Mouse (Mus musculus): ENCODE data around the gene Olfr1008. TPM values are rescaled to one million over a fixed set of nuclear protein-coding genes. Genes with fewer than 3 reads are reported as not detected.
"Not testable (repeated sequence)": the region's sequence is repeated elsewhere in the genome, so short reads cannot be mapped to it uniquely, and the experiment has no call there.

Gene Olfr1008
- not detected for total RNA-seq (2022)

- DNase-seq, result no peak
Observed at GRCm38 (mm10) chr2:85689131-85689530, at the start of gene Olfr1008. TSS of gene Olfr1008 (plus strand) at chr2:85689431.

- DNase-seq, result no peak
Observed at GRCm38 (mm10) chr2:85650604-85651003, 38.6 kb upstream of the Olfr1008 start, which contains the start of gene Olfr1002. TSS of gene Olfr1002 (minus strand) at chr2:85650704.

DNA sequence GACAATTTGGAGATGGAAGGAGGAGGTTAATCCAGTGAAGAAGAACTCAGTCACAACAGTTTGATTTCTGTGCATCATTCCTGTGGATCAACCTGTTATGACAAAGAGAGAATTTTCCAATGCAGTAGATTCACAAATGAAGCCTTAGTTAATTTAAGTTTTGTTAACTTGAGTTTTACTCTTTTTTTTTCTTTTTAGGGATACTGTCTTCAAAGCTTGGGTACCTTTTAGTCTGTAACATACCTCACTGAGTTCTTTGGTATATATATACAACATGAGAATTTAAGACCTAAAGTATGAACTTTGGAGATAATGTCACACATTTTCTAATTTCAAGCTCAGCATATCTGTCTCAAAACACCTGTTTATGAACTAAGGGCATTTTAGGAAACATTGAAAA, 24.9 kb upstream of the Olfr1008 start, which contains the start of gene Olfr154:
Olfr154 (minus strand) TSS at position 101 of the 400 bp plus-strand sequence.
- not testable (repeated sequence) for DNase-seq

DNA sequence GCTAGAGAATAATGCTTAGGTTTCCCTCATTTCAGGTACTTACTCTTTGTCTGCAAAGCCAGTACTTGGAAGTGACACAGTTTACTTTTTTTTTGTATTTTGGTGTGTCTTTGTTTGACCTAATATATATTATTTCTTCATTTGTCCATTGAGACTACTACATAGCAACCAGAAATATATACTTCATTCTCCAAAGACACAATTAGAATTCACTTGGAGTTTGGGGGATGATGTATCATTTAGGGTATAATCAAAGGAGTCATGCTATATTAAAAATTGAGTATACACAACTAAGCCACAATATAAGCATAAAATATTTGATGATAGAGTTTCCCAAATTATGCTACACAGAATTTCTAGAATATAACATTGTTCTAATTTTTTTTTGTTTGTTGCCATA, 10.6 kb upstream of the Olfr1008 start, which contains the start of gene Olfr1006:
Olfr1006 (minus strand) TSS at position 101 of the 400 bp plus-strand sequence.
- no peak for DNase-seq

DNA sequence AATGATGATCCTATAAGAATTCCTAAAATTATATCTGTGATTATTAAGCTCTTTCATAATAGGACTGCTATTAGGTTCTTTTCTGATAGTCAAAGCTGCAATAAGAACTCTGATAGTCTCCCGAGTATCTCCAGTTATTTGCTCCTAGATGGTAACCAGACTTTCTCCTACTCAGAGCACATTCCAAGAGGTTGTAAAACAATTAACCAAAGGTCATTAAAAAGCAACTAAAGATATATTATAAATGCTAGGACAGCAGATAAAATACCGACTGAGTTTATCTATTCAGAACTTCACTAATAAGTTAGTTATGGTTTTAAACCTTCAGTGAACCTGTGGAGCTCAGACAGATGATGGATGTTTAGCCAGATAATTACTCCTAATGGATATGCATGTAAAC, 21.4 kb downstream of the Olfr1008 start:
- DNase-seq, result not testable (repeated sequence)

GRCm38 (mm10) chr2:85711159-85711558, 21.9 kb downstream of the Olfr1008 start:
- DNase-seq, result no peak

DNA sequence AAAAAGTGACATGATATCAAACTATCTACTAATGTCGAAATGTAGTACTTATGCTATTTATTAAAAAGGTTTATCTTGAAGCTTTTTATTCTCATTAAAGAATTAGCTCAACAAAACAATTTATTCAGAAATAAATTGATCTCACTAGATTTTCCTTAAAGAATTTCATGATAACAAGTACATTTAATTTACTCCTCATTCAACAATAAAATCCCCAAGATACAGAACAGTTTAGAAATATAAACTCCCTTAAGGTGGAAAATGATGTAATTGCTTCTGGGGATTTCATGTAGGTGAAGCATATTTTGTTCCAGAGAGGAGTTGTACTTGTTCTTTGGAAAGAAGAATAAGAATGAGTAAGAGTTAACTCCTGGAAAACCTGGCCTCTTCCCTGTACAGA, 25.9 kb downstream of the Olfr1008 start, which contains the start of gene Olfr1009:
Olfr1009 (plus strand) TSS at position 301 of the 400 bp plus-strand sequence.
- DNase-seq, result no peak

DNA sequence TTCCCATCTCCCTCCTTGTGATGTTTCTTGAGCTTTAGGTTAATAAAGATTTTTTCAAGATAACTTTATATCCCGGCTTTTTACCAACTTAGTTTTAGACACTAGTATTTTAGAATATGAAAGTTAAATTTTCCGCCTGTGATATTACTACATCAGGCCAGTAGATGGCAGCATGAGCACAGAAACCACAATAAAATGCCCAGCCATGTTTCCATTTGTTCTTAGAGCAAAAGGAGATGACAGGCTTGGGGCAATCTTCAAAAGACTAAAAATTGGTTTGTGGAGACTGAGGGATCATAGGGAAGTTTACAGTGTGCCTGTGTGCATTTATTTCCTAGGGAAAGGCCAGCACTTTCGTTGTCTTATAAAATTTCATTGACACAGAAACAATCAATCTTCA, 36.6 kb downstream of the Olfr1008 start:
- no peak for DNase-seq

Other genes starting within 250 kb of the Olfr1008 start
- not detected for gene Olfr995, start 245.8 kb upstream of the Olfr1008 start, total RNA-seq (2022)
- under 1 TPM; 0.26 to 0.66 (median 0.48) TPM for gene 4833423E24Rik, start 170.4 kb upstream of the Olfr1008 start, total RNA-seq (2022)
- not detected for gene Olfr996, start 110.2 kb upstream of the Olfr1008 start, total RNA-seq (2022)
- gene Olfr998, start 100.5 kb upstream of the Olfr1008 start, total RNA-seq (2022), result not detected
- gene Olfr1000, start 77.5 kb upstream of the Olfr1008 start, total RNA-seq (2022), result not detected
- not detected for gene Olfr1002, start 38.7 kb upstream of the Olfr1008 start, total RNA-seq (2022)
- gene Olfr154, start 25.0 kb upstream of the Olfr1008 start, total RNA-seq (2022), result not detected
- not detected for gene Olfr1006, start 10.7 kb upstream of the Olfr1008 start, total RNA-seq (2022)
- gene Olfr1009, start 26.0 kb downstream of the Olfr1008 start, total RNA-seq (2022), result under 1 TPM in 3 of 4 experiments, not detected in 1; 0.17 to 0.24 (median 0.22) TPM
- not detected for gene Olfr1012, start 73.3 kb downstream of the Olfr1008 start, total RNA-seq (2022)
- gene Olfr1013, start 77.7 kb downstream of the Olfr1008 start, total RNA-seq (2022), result not detected
- not detected for gene Olfr1014, start 83.3 kb downstream of the Olfr1008 start, total RNA-seq (2022)
- under 1 TPM in 1 of 4 experiments, not detected in 3; 0.46 TPM for gene Olfr1015, start 92.6 kb downstream of the Olfr1008 start, total RNA-seq (2022)
- not detected for gene Olfr1016, start 113.1 kb downstream of the Olfr1008 start, total RNA-seq (2022)
- gene Olfr1018, start 129.0 kb downstream of the Olfr1008 start, total RNA-seq (2022), result not detected
- gene Olfr1019, start 156.1 kb downstream of the Olfr1008 start, total RNA-seq (2022), result not detected
- not detected for gene Olfr1020, start 157.6 kb downstream of the Olfr1008 start, total RNA-seq (2022)
- not detected for gene Olfr1022, start 179.2 kb downstream of the Olfr1008 start, total RNA-seq (2022)
- gene Olfr1023, start 196.2 kb downstream of the Olfr1008 start, total RNA-seq (2022), result not detected
- not detected for gene Olfr1024, start 215.6 kb downstream of the Olfr1008 start, total RNA-seq (2022)
- not detected for gene Olfr1025-ps1, start 225.8 kb downstream of the Olfr1008 start, total RNA-seq (2022)
- not detected for gene Olfr1026, start 232.1 kb downstream of the Olfr1008 start, total RNA-seq (2022)

Data from adrenal gland, adult 8-10 months (tissue).